ENCODE assay signal across 8 mouse cellular contexts in genomic region chr11:22859301-22859632, GRCm38 (mm10). TPM values are rescaled to one million over a fixed set of nuclear protein-coding genes. Genes with fewer than 3 reads are reported as not detected.
DNase-seq lines count a peak whose midpoint lies in the region; ATAC-seq and TF ChIP-seq lines count a peak whose summit lies in the region.

No protein-coding gene starts in this region.

- peak overlapping the region; percentile 78 for H3ac ChIP-seq in C2C12 (ENCODE audit: control insufficient read depth, insufficient read length, low read depth)

- no peaks in the 10 kb centered on the region for H3K9me3 ChIP-seq in heart, embryonic 10.5 days
- H3K9me3 ChIP-seq in embryonic facial prominence, embryonic 15.5 days (replicated peaks) = no peaks in the 10 kb centered on the region
- H3K9me3 ChIP-seq in limb, embryonic 10.5 days (replicated peaks) = no peaks in the 10 kb centered on the region
- H3K9me3 ChIP-seq in neural tube, embryonic 15.5 days (replicated peaks) = no peaks in the 10 kb centered on the region

- H3K79me2 ChIP-seq in C2C12 (ENCODE audit: control insufficient read depth, insufficient read depth) = peaks cover 51% of the 10 kb centered on the region

- H3K4me3 ChIP-seq in heart, embryonic 10.5 days = peak overlapping the region; percentile 83
- H3K4me3 ChIP-seq in C2C12 (ENCODE audit: insufficient read depth, poor library complexity, severe bottlenecking) = peak overlapping the region; percentile 72
- peak overlapping the region; percentile 76 for H3K4me3 ChIP-seq in embryonic facial prominence, embryonic 15.5 days (replicated peaks)
- peak overlapping the region; percentile 77 for H3K4me3 ChIP-seq in limb, embryonic 10.5 days
- H3K4me3 ChIP-seq in neural tube, embryonic 15.5 days (replicated peaks) = peak overlapping the region; percentile 63

- peaks cover 32% of the 10 kb centered on the region for H3K79me3 ChIP-seq in C2C12 (ENCODE audit: low read depth)

- H3K36me3 ChIP-seq in heart, embryonic 10.5 days = no peaks in the 10 kb centered on the region
- peaks cover 4% of the 10 kb centered on the region for H3K36me3 ChIP-seq in C2C12 (ENCODE audit: control insufficient read depth, insufficient read depth)
- H3K36me3 ChIP-seq in embryonic facial prominence, embryonic 15.5 days = no peaks in the 10 kb centered on the region
- no peaks in the 10 kb centered on the region for H3K36me3 ChIP-seq in limb, embryonic 10.5 days
- no peaks in the 10 kb centered on the region for H3K36me3 ChIP-seq in neural tube, embryonic 15.5 days

- peak overlapping the region; percentile 55 for H3K9ac ChIP-seq in embryonic facial prominence, embryonic 15.5 days
- peak overlapping the region; percentile 55 for H3K9ac ChIP-seq in neural tube, embryonic 15.5 days (replicated peaks)

- peak overlapping the region; percentile 90 for H3K27ac ChIP-seq in heart, embryonic 10.5 days
- peak overlapping the region; percentile 66 for H3K27ac ChIP-seq in embryonic facial prominence, embryonic 15.5 days (replicated peaks)
- peak overlapping the region; percentile 80 for H3K27ac ChIP-seq in limb, embryonic 10.5 days
- H3K27ac ChIP-seq in neural tube, embryonic 15.5 days (replicated peaks) = no peak overlapping the region

- peak; percentile 68; the same call in 1 of the 2 replicates for ATAC-seq in embryonic facial prominence, embryonic 15.5 days (ENCODE audit: insufficient number of reproducible peaks, low FRiP score, low TSS enrichment, low read depth)
- ATAC-seq in neural tube, embryonic 15.5 days (ENCODE audit: low FRiP score) = peak; percentile 82

- peaks cover 52% of the 10 kb centered on the region for H3K27me3 ChIP-seq in heart, embryonic 10.5 days (ENCODE audit: insufficient read depth, poor library complexity, severe bottlenecking)
- no peaks in the 10 kb centered on the region for H3K27me3 ChIP-seq in C2C12 (ENCODE audit: control insufficient read depth, insufficient read depth, insufficient read length)
- peaks cover 28% of the 10 kb centered on the region for H3K27me3 ChIP-seq in embryonic facial prominence, embryonic 15.5 days
- peaks cover 67% of the 10 kb centered on the region for H3K27me3 ChIP-seq in limb, embryonic 10.5 days (ENCODE audit: low read depth, poor library complexity, severe bottlenecking)
- peaks cover 63% of the 10 kb centered on the region for H3K27me3 ChIP-seq in neural tube, embryonic 15.5 days (replicated peaks)

- no peak for TF ChIP-seq CTCF in C2C12 (IDR thresholded peaks at IDR 0.05; ENCODE audit: control insufficient read depth, insufficient read depth, insufficient read length)

- DNase-seq in heart, embryonic 10.5 days (ENCODE audit: low spot score) = peak; percentile 78
- no peak for DNase-seq in heart, adult 8-10 months (ENCODE audit: low spot score)
- DNase-seq in limb, embryonic 10.5 days (ENCODE audit: low spot score) = no peak
- no peak for DNase-seq in layer of hippocampus, adult 9-10 months (ENCODE audit: low spot score)
- no peak for DNase-seq in adipocyte (ENCODE audit: low spot score)

- peak overlapping the region; percentile 95 for H3K4me2 ChIP-seq in embryonic facial prominence, embryonic 15.5 days (replicated peaks)
- H3K4me2 ChIP-seq in neural tube, embryonic 15.5 days = peak overlapping the region; percentile 99

- H3K4me1 ChIP-seq in heart, embryonic 10.5 days = peaks cover 26% of the 10 kb centered on the region
- H3K4me1 ChIP-seq in embryonic facial prominence, embryonic 15.5 days = peaks cover 28% of the 10 kb centered on the region
- H3K4me1 ChIP-seq in limb, embryonic 10.5 days = peaks cover 28% of the 10 kb centered on the region
- peaks cover 27% of the 10 kb centered on the region for H3K4me1 ChIP-seq in neural tube, embryonic 15.5 days

- 0% methylated on average over 25 of the region's 41 CpGs for WGBS in heart, embryonic 10.5 days
- under 1% methylated on average over 36 of the region's 41 CpGs for WGBS in embryonic facial prominence, embryonic 15.5 days
- 0% methylated on average over 26 of the region's 41 CpGs for WGBS in limb, embryonic 10.5 days
- WGBS in neural tube, embryonic 15.5 days = under 1% methylated on average over 40 of the region's 41 CpGs

TF ChIP-seq in C2C12, 6 proteins besides CTCF, POLR2A, EP300 and RAD21:
- TF ChIP-seq MYOG (IDR thresholded peaks at IDR 0.05; ENCODE audit: control insufficient read depth, extremely low read depth, insufficient read length) = no peak
- no peak for TF ChIP-seq FOSL1 (IDR thresholded peaks at IDR 0.05; ENCODE audit: insufficient read depth, low read length, poor library complexity, severe bottlenecking)
- no peak for TF ChIP-seq MYOD1 (IDR thresholded peaks at IDR 0.05; ENCODE audit: control insufficient read depth, insufficient read length, low read depth)
- TF ChIP-seq MAX (IDR thresholded peaks at IDR 0.05) = no peak
- no peak for TF ChIP-seq USF1 (IDR thresholded peaks at IDR 0.05; ENCODE audit: low read depth)
- no peak for TF ChIP-seq CEBPB (IDR thresholded peaks at IDR 0.05; ENCODE audit: low read depth)

RNA-seq across cellular contexts. Expression of gene B3gnt2, which starts 1.5 kb away (rescaled TPM):
- polyA plus RNA-seq in heart, embryonic 10.5 days (2016; fragmentation: Nextera tagmentation; extraction: Ambion mirVana) = 2.6 and 2.9 TPM in 2 replicates
- total RNA-seq in heart, adult 8-10 months (2022) = 1 to 10 TPM; 3.0 to 9.4 (median 6.9) TPM
- polyA plus RNA-seq in C2C12 (2012; fragmentation: generic; extraction: Trizol) = 10.8 TPM
- polyA plus RNA-seq in embryonic facial prominence, embryonic 15.5 days (2015; fragmentation: Nextera tagmentation; extraction: Ambion mirVana) = 9.1 and 11.7 TPM in 2 replicates
- 1.9 and 3.4 TPM in 2 replicates for polyA plus RNA-seq in limb, embryonic 10.5 days (2016; fragmentation: Nextera tagmentation; extraction: Ambion mirVana)
- polyA plus RNA-seq in neural tube, embryonic 15.5 days (2015; fragmentation: Nextera tagmentation; extraction: Ambion mirVana) = 2.3 and 5.5 TPM in 2 replicates
